Mouse (Mus musculus) ES-Bruce4 (cell line): ENCODE results near the gene Myo3b. TPM values are rescaled to one million over a fixed set of nuclear protein-coding genes. Genes with fewer than 3 reads are reported as not detected.

Experiments
- H3K27ac ChIP-seq: 2 replicates; pipeline ENCODE4 v1.5.1; 2012; ENCODE audit warnings: low read length, inconsistent platforms; ENCODE audit not compliant: insufficient read depth
- H3K27me3 ChIP-seq: 2 replicates; pipeline ENCODE4 v1.6.1; 2012; ENCODE audit warnings: mild to moderate bottlenecking, low read length, inconsistent platforms; ENCODE audit not compliant: control insufficient read depth, poor library complexity, insufficient read depth, severe bottlenecking
- H3K36me3 ChIP-seq: 2 replicates; pipeline ENCODE4 v1.6.1; 2012; ENCODE audit warnings: inconsistent platforms, mild to moderate bottlenecking, low read length, moderate library complexity; ENCODE audit not compliant: control insufficient read depth, poor library complexity, insufficient read depth, severe bottlenecking
- H3K4me1 ChIP-seq: one replicate; pipeline ENCODE4 v1.8.1; 2011; ENCODE audit warnings: low read length; ENCODE audit not compliant: control insufficient read depth, insufficient read depth
- H3K4me3 ChIP-seq: 2 replicates; pipeline ENCODE4 v1.5.1; 2011; ENCODE audit warnings: low read depth, mild to moderate bottlenecking, low read length
- H3K9ac ChIP-seq: 2 replicates; pipeline ENCODE4 v1.6.1; 2012; ENCODE audit warnings: low read depth, mild to moderate bottlenecking, inconsistent platforms; ENCODE audit not compliant: poor library complexity, severe bottlenecking
- H3K9me3 ChIP-seq: replicated peaks from 2 replicates; pipeline ENCODE4 v1.6.1; 2012; ENCODE audit warnings: mild to moderate bottlenecking, low read length, inconsistent platforms; ENCODE audit not compliant: control insufficient read depth, poor library complexity, insufficient read depth, severe bottlenecking
- CTCF ChIP-seq: IDR thresholded peaks from one replicate; pipeline ENCODE4 v1.8.1; 2011; ENCODE audit warnings: low read depth, low read length
- EP300 ChIP-seq: IDR thresholded peaks from 2 replicates; pipeline ENCODE4 v1.6.1; 2011; ENCODE audit warnings: low read depth, low read length; ENCODE audit not compliant: insufficient read depth
- POLR2A ChIP-seq: IDR thresholded peaks from one replicate; pipeline ENCODE4 v1.8.1; 2011; ENCODE audit warnings: low read length; ENCODE audit not compliant: insufficient read depth
- polyA plus RNA-seq: library from polyadenylated mRNA; stranded (reverse); fragments of >200 nt; gene quantifications from 2 replicates; pipeline ENCODE4 v1.2.4, GENCODE M21; 2011; ENCODE audit warnings: low read depth; ENCODE audit not compliant: missing spikeins, insufficient read depth, insufficient read length

Gene Myo3b
- polyA plus RNA-seq, 1 experiment, result not detected

DNA sequence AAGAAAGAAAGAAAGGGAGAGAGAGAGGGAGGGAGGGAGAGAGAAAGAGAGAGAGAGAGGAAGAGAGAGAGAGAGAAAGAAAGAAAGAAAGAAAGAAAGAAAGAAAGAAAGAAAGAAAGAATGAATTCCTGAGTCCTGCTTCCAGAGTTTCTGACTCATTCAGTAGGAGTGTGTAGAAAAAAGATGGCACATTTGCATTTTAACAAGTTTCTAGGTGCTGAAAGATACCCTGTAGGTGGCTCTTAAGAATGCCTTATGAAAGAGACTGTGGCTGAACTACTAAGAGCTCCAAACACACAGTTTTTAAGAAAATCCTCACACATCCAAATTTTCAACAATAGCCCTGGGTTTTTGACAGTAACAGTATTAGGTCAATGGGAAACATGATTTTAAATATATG lies 264.0 kb downstream of the Myo3b start:
- no peak overlapping the region for H3K4me3 ChIP-seq
- peaks cover 1% of the 10 kb centered on the region for H3K4me1 ChIP-seq
- H3K9ac ChIP-seq, result no peak overlapping the region
- no peaks in the 10 kb centered on the region for H3K36me3 ChIP-seq
- H3K27me3 ChIP-seq, result no peaks in the 10 kb centered on the region
- H3K9me3 ChIP-seq, result no peaks in the 10 kb centered on the region
- no peak for TF ChIP-seq CTCF
- H3K27ac ChIP-seq, result no peak overlapping the region

DNA sequence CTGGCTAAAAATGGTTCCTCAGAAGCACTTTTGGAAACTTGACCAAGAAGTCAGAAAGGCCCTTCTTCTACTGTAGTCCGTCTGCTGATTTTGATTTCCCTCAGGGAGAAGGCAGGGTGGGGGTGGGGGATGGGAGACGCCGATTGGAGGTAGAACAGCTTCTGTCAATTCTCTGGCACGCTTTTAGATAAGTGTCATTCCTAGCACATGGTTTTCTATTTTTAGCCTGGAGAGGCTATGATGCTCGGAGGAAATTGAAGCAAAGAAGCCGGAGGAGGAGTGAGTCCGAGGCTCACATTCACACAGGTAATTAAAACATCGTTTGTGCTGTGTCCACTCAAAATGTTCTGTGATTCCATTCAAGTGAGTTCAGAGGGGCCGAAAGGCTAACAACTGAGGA lies 276.2 kb downstream of the Myo3b start:
- H3K27me3 ChIP-seq, result no peaks in the 10 kb centered on the region
- no peak overlapping the region for H3K27ac ChIP-seq
- TF ChIP-seq EP300 (no peak), CTCF (no peak)
- no peak overlapping the region for H3K9ac ChIP-seq
- no peaks in the 10 kb centered on the region for H3K36me3 ChIP-seq
- peaks cover 6% of the 10 kb centered on the region for H3K4me1 ChIP-seq
- no peaks in the 10 kb centered on the region for H3K9me3 ChIP-seq
- H3K4me3 ChIP-seq, result no peak overlapping the region

DNA sequence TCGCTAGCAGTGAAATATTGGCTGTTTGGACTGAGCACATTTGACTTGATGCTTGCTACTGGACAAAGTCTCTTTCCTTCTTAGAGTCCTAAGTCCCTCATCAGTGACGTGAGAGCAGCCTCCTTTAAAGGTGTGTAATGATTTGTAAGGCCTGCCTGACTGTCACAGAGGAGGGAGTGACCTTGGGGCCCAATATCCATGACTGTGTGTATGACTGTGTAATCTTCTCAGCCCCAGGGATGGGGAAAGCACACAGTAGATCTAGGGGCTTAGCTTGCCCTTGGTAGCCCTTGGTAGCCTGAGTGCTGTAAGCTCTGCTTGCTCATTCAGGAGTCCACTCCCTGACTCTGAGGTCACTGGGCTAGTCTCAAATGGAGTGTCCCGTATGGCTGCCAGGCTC lies 276.8 kb downstream of the Myo3b start:
- Histone ChIP-seq H3K9ac (no peak overlapping the region), H3K4me3 (no peak overlapping the region), H3K9me3 (no peaks in the 10 kb centered on the region), H3K27ac (no peak overlapping the region), H3K36me3 (no peaks in the 10 kb centered on the region), H3K4me1 (peaks cover 6% of the 10 kb centered on the region), H3K27me3 (no peaks in the 10 kb centered on the region)
- TF ChIP-seq CTCF, result no peak
- no peak for TF ChIP-seq POLR2A
- no peak for TF ChIP-seq EP300

DNA sequence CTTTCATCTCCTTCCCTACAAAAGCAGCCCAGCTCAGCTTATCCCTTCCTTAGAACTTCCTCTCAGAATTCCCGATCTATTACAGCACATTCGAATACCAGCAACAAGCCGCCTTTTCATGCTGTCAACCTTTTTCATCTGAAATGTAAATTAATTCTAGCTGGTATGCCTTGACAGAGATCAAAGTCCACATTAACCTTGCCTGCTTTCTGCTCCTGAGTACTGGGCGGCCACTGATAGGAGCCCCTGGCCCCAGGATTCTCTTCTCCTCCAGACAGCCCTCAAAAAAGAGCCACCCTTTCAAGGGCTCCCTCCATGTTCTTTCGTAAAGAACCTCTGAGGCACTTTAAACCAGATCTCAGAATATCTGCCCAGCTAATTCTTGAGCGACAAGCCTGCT lies 278.9 kb downstream of the Myo3b start:
- H3K27me3 ChIP-seq, result no peaks in the 10 kb centered on the region
- no peak overlapping the region for H3K27ac ChIP-seq

DNA sequence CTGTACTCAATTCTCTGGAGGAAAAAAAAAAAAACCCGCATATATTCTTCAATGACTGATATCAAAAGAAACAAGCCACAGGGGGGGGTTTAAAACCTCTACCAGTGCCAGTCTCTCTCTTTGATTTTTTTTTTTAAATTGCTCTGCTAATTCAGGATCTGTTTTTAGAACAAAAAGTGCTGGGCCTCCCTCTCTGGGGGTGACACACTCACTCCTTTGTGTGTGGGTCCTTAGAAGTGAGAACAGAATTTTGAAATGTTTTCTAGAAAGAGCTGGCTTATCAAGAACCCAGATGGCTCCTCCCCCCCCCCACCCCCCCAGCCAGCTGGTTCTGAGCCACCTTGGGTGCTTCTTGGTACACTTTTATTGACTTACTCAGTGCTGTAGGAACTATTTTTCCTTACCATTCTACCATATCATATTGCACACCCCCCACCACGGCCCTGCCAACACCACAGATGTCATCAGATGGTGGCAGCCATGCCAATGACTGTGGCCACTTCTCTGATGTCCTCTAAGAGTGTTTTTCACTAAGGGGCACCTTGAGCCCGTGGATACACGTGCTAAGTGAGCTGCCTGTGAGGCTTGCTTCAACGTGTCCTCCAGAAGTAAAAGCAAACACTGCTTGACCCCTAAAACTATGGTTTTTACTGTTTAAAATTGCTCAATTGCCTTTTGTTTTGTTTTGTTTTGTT lies 280.1 kb downstream of the Myo3b start:
- no peak overlapping the region for H3K9ac ChIP-seq
- H3K4me3 ChIP-seq, result no peak overlapping the region
- no peak overlapping the region for H3K27ac ChIP-seq
- TF ChIP-seq CTCF (no peak), EP300 (no peak), POLR2A (no peak)
- no peaks in the 10 kb centered on the region for H3K9me3 ChIP-seq
- no peaks in the 10 kb centered on the region for H3K36me3 ChIP-seq
- peaks cover 6% of the 10 kb centered on the region for H3K4me1 ChIP-seq
- no peaks in the 10 kb centered on the region for H3K27me3 ChIP-seq

More for the DNA sequence above, 278.9 kb downstream of the Myo3b start:
- TF ChIP-seq CTCF, result no peak
- TF ChIP-seq POLR2A, result no peak
- Histone ChIP-seq H3K9ac (no peak overlapping the region), H3K9me3 (no peaks in the 10 kb centered on the region), H3K4me3 (no peak overlapping the region), H3K36me3 (no peaks in the 10 kb centered on the region), H3K4me1 (peaks cover 6% of the 10 kb centered on the region)

DNA sequence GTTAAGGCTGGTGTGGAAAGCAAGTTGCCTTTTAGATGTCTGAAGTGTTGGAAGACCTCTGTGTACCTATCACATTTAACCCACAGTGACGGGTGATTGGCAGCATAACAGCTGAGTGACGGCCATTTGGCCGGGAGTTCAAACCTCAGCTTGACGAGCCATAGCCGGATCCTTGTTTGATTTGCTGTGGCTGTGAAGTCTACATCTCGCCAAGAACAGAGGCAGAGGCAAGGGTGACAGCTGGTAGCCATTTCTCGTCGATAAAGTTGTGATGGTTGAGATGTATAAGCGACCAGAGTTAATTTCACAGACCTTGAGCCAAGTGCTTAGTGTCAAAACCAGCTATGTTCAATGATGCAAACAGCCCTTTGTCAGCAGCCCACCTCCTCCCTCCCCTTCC lies 283.8 kb downstream of the Myo3b start:
- Histone ChIP-seq H3K4me3 (no peak overlapping the region), H3K27me3 (no peaks in the 10 kb centered on the region), H3K4me1 (peaks cover 6% of the 10 kb centered on the region), H3K9ac (no peak overlapping the region), H3K9me3 (no peaks in the 10 kb centered on the region), H3K27ac (no peak overlapping the region), H3K36me3 (no peaks in the 10 kb centered on the region)
- TF ChIP-seq EP300 (no peak), POLR2A (no peak), CTCF (no peak)
